Mouse (Mus musculus): ENCODE results near the gene Plxdc1. TPM values are rescaled to one million over a fixed set of nuclear protein-coding genes. Genes with fewer than 3 reads are reported as not detected.

The Plxdc1 gene
- total and polyA plus RNA-seq, 3 experiments: 0.03 to 0.11 TPM; not detected in 1

DNA sequence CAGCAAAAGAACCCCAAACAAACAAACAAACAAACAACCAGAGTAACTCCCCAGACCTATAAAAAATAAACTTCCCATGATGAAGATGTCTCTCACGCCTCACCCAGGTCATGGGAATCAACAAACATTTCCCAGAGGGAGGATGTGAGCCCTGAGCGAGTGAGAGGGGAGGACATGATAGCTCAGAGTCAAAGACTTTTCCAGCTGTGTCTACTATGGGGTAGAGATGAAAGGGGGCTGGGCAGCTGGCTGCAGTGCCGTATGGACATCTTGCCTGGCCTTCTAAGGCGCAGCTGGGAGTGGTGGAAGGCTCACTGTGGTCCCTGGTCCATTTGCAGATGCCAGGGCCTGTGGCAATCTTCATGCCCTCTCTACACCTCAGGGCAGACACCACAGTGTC lies 57.3 kb downstream of the Plxdc1 start:
- Histone ChIP-seq H3K4me3 (ENCODE audit: low read depth, low read length) (no peak overlapping the region), H3K36me3 (replicated peaks) (peaks cover 45% of the 10 kb centered on the region), H3K27me3 (ENCODE audit: insufficient read depth, low read length) (peaks cover 7% of the 10 kb centered on the region; the same call in 1 of the 2 replicates), H3K4me1 (ENCODE audit: insufficient read depth, low read depth, low read length) (peaks cover 2% of the 10 kb centered on the region; the same call in 1 of the 2 replicates), H3K9me3 (replicated peaks) (no peaks in the 10 kb centered on the region)
- TF ChIP-seq CTCF (IDR thresholded peaks at IDR 0.05; ENCODE audit: low read depth, low read length) (no peak), GATA2 (IDR thresholded peaks at IDR 0.05; ENCODE audit: borderline replicate concordance, low read depth, low read length) (no peak), TAL1 (conservative IDR thresholded peaks at IDR 0.05; ENCODE audit: low read depth, low read length) (no peak), GATA1 (IDR thresholded peaks at IDR 0.05; ENCODE audit: borderline replicate concordance, low read length) (no peak), POLR2AphosphoS5 (IDR thresholded peaks at IDR 0.05; ENCODE audit: insufficient replicate concordance, low read depth, low read length) (no peak)
- no peak for DNase-seq (ENCODE audit: low spot score)
- no peak for ATAC-seq (ENCODE audit: extremely low read depth, insufficient number of reproducible peaks, low FRiP score, poor library complexity, severe bottlenecking)

DNA sequence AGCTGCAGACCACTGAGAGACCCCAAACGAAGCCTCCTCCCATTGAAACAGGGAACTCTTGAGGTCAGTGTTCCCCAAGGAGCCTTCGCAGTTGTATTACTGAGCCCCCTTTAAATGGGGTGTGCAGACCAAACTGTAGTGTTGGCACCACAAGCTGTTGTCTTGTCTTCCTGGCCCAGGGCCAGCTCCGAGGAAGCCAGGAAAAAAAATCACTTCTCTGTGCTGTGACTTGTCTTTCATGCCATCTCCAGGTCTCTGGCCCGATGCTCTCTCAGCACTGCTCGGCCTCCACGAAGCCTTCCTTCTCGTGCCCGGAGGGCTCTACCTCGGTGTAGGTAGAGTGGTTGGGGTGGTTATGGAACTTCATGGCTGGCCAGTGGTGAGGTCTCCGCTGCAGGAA lies 62.0 kb downstream of the Plxdc1 start:
- Histone ChIP-seq H3K9me3 (replicated peaks) (no peaks in the 10 kb centered on the region), H3K27me3 (ENCODE audit: insufficient read depth, low read length) (peaks cover 16% of the 10 kb centered on the region; the same call in 1 of the 2 replicates), H3K36me3 (replicated peaks) (peaks cover 27% of the 10 kb centered on the region), H3K4me3 (ENCODE audit: low read depth, low read length) (no peak overlapping the region), H3K4me1 (ENCODE audit: insufficient read depth, low read depth, low read length) (peaks cover 3% of the 10 kb centered on the region; the same call in 1 of the 2 replicates)
- no peak for DNase-seq (ENCODE audit: low spot score)
- ATAC-seq (ENCODE audit: extremely low read depth, insufficient number of reproducible peaks, low FRiP score, poor library complexity, severe bottlenecking): no peak
- TF ChIP-seq GATA1 (IDR thresholded peaks at IDR 0.05; ENCODE audit: borderline replicate concordance, low read length) (no peak), GATA2 (IDR thresholded peaks at IDR 0.05; ENCODE audit: borderline replicate concordance, low read depth, low read length) (no peak), POLR2AphosphoS5 (IDR thresholded peaks at IDR 0.05; ENCODE audit: insufficient replicate concordance, low read depth, low read length) (no peak), CTCF (IDR thresholded peaks at IDR 0.05; ENCODE audit: low read depth, low read length) (no peak), TAL1 (conservative IDR thresholded peaks at IDR 0.05; ENCODE audit: low read depth, low read length) (no peak)

DNA sequence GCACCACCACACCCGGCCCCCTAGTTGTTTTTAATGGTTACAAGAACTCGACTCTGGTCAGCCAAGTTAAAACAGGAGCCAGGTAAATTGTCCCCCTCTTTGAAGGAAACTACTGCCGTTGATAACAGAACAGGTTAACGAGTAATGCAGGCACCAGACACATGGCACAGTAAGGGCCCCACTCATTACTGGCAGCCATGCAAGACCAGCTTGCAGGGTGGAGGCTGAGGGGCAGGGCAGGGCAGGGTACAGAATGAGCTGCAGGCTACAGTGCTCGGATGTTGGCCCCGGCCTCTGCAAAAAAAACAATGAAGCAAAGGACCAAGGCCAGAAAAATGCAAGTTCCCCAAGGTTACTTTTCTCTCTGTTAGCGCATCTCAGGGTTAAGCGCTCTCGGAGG lies 62.6 kb downstream of the Plxdc1 start:
- DNase-seq (ENCODE audit: low spot score) (no peak), ATAC-seq (ENCODE audit: extremely low read depth, insufficient number of reproducible peaks, low FRiP score, poor library complexity, severe bottlenecking) (no peak)
- peaks cover 24% of the 10 kb centered on the region for H3K36me3 ChIP-seq (replicated peaks)
- H3K9me3 ChIP-seq (replicated peaks): no peaks in the 10 kb centered on the region
- peaks cover 3% of the 10 kb centered on the region; the same call in 1 of the 2 replicates for H3K4me1 ChIP-seq (ENCODE audit: insufficient read depth, low read depth, low read length)
- H3K27me3 ChIP-seq (ENCODE audit: insufficient read depth, low read length): peaks cover 17% of the 10 kb centered on the region; the same call in 1 of the 2 replicates
- no peak overlapping the region for H3K4me3 ChIP-seq (ENCODE audit: low read depth, low read length)
- no peak for TF ChIP-seq GATA1 (IDR thresholded peaks at IDR 0.05; ENCODE audit: borderline replicate concordance, low read length)
- TF ChIP-seq TAL1 (conservative IDR thresholded peaks at IDR 0.05; ENCODE audit: low read depth, low read length): no peak
- no peak for TF ChIP-seq CTCF (IDR thresholded peaks at IDR 0.05; ENCODE audit: low read depth, low read length)
- no peak for TF ChIP-seq GATA2 (IDR thresholded peaks at IDR 0.05; ENCODE audit: borderline replicate concordance, low read depth, low read length)
- no peak for TF ChIP-seq POLR2AphosphoS5 (IDR thresholded peaks at IDR 0.05; ENCODE audit: insufficient replicate concordance, low read depth, low read length)

DNA sequence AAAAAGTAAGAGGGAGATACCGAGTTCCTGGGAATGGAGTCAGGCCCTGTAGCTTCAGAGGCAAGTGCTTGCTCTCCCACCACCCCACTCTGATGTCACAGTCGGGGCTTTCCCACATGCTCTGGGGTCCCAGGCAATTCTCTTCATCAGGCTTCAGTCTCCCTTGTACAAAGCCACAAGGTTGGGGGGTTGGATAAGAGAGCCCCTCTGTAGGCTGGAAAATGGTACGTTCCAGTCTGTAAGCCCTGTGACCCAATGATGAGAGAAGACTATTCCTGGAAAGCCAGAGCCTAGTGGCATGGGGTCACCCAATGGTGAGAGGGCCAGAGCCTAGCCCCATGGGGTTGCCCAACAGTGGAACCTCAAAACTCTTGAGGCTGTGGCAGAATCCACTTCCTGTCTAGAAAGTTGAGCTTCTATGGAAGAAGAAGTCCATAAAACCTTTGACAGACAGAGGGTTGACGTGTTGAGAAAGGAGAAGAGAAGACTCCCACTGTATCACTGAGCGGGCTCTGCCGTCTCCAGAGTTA lies 70.2 kb downstream of the Plxdc1 start:
- Histone ChIP-seq H3K9me3 (replicated peaks) (no peaks in the 10 kb centered on the region), H3K4me3 (ENCODE audit: low read depth, low read length) (no peak overlapping the region), H3K36me3 (replicated peaks) (no peaks in the 10 kb centered on the region), H3K27me3 (ENCODE audit: insufficient read depth, low read length) (peaks cover 15% of the 10 kb centered on the region), H3K4me1 (ENCODE audit: insufficient read depth, low read depth, low read length) (peaks cover 4% of the 10 kb centered on the region)
- DNase-seq (ENCODE audit: low spot score): no peak
- no peak for ATAC-seq (ENCODE audit: extremely low read depth, insufficient number of reproducible peaks, low FRiP score, poor library complexity, severe bottlenecking)
- no peak for TF ChIP-seq GATA2 (IDR thresholded peaks at IDR 0.05; ENCODE audit: borderline replicate concordance, low read depth, low read length)
- TF ChIP-seq TAL1 (conservative IDR thresholded peaks at IDR 0.05; ENCODE audit: low read depth, low read length): no peak
- TF ChIP-seq CTCF (IDR thresholded peaks at IDR 0.05; ENCODE audit: low read depth, low read length): no peak
- no peak for TF ChIP-seq GATA1 (IDR thresholded peaks at IDR 0.05; ENCODE audit: borderline replicate concordance, low read length)
- TF ChIP-seq POLR2AphosphoS5 (IDR thresholded peaks at IDR 0.05; ENCODE audit: insufficient replicate concordance, low read depth, low read length): no peak

DNA sequence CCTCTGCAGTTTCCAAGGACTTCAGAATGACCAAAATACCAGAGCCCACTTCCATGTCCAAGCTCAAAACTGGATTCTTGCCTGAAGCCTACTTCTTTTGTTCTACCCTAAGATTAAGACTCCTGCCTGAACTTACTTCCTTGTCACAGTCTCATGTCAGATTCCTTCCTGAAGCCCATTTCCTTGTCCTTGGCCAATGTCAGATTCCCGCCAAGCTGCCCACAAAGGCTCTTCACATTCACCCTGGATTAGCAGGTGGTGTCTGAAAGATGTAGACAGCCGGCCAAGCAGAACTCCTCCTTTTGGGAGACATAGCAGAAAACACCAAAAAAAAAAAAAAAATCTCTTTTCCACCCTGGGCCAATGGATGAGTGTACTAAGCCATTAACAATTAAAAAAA lies 70.8 kb downstream of the Plxdc1 start:
- ATAC-seq (ENCODE audit: extremely low read depth, insufficient number of reproducible peaks, low FRiP score, poor library complexity, severe bottlenecking) (no peak), DNase-seq (ENCODE audit: low spot score) (no peak)
- H3K4me1 ChIP-seq (ENCODE audit: insufficient read depth, low read depth, low read length): peaks cover 4% of the 10 kb centered on the region
- H3K4me3 ChIP-seq (ENCODE audit: low read depth, low read length): no peak overlapping the region
- H3K9me3 ChIP-seq (replicated peaks): no peaks in the 10 kb centered on the region
- H3K27me3 ChIP-seq (ENCODE audit: insufficient read depth, low read length): peaks cover 18% of the 10 kb centered on the region
- TF ChIP-seq GATA1 (IDR thresholded peaks at IDR 0.05; ENCODE audit: borderline replicate concordance, low read length): no peak
- TF ChIP-seq TAL1 (conservative IDR thresholded peaks at IDR 0.05; ENCODE audit: low read depth, low read length): no peak
- TF ChIP-seq CTCF (IDR thresholded peaks at IDR 0.05; ENCODE audit: low read depth, low read length): no peak
- H3K36me3 ChIP-seq (replicated peaks): no peaks in the 10 kb centered on the region

DNA sequence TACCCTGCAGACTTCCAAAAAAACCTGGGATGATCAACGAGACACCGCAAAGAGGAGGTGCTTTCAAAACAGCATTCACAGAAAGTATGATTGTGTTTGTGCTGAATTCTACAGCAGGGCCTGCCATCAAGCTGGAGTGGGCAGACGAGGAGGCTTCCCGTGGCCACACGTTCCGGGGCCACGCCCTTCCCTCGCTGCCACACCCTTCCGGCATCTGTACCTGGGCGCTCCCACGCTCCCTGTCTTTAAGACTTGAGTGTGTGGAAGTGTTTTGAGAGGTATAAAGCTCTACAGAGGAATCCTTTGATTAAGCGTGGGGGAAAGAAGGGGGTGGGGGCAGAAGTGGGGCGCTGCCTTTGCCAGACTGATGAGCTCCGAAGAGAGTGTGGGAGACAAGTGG lies 73.1 kb downstream of the Plxdc1 start:
- H3K4me1 ChIP-seq (ENCODE audit: insufficient read depth, low read depth, low read length): peaks cover 6% of the 10 kb centered on the region
- DNase-seq (ENCODE audit: low spot score) (no peak), ATAC-seq (ENCODE audit: extremely low read depth, insufficient number of reproducible peaks, low FRiP score, poor library complexity, severe bottlenecking) (no peak)
- H3K4me3 ChIP-seq (ENCODE audit: low read depth, low read length): no peak overlapping the region
- no peak for TF ChIP-seq GATA1 (IDR thresholded peaks at IDR 0.05; ENCODE audit: borderline replicate concordance, low read length)
- TF ChIP-seq CTCF (IDR thresholded peaks at IDR 0.05; ENCODE audit: low read depth, low read length): no peak
- TF ChIP-seq POLR2AphosphoS5 (IDR thresholded peaks at IDR 0.05; ENCODE audit: insufficient replicate concordance, low read depth, low read length): no peak
- no peak for TF ChIP-seq GATA2 (IDR thresholded peaks at IDR 0.05; ENCODE audit: borderline replicate concordance, low read depth, low read length)
- TF ChIP-seq TAL1 (conservative IDR thresholded peaks at IDR 0.05; ENCODE audit: low read depth, low read length): no peak
- peaks cover 32% of the 10 kb centered on the region for H3K27me3 ChIP-seq (ENCODE audit: insufficient read depth, low read length)
- H3K36me3 ChIP-seq (replicated peaks): no peaks in the 10 kb centered on the region
- H3K9me3 ChIP-seq (replicated peaks): no peaks in the 10 kb centered on the region

Measured in G1E (cell line).